Comparison of ENCODE assay signal across 8 mouse cellular contexts in genomic region chr8:46212194-46212593, GRCm38 (mm10). TPM values are rescaled to one million over a fixed set of nuclear protein-coding genes. Genes with fewer than 3 reads are reported as not detected.
DNase-seq lines count a peak whose midpoint lies in the region; ATAC-seq lines count a peak whose summit lies in the region.

No protein-coding gene starts in this region.

- H3K9ac ChIP-seq in embryonic facial prominence, embryonic 12.5 days: no peak overlapping the region

- WGBS in embryonic facial prominence, embryonic 12.5 days: 48% methylated on average over 7 of the region's 7 CpGs
- WGBS in embryonic facial prominence, embryonic 10.5 days: 48% methylated on average over 7 of the region's 7 CpGs

- H3K9me3 ChIP-seq in embryonic facial prominence, embryonic 12.5 days: no peaks in the 10 kb centered on the region
- H3K9me3 ChIP-seq in embryonic facial prominence, embryonic 10.5 days: no peaks in the 10 kb centered on the region

- H3K36me3 ChIP-seq in embryonic facial prominence, embryonic 12.5 days: peaks cover 21% of the 10 kb centered on the region
- H3K36me3 ChIP-seq in embryonic facial prominence, embryonic 10.5 days (replicated peaks): peaks cover 25% of the 10 kb centered on the region

- peaks cover 30% of the 10 kb centered on the region for H3K4me1 ChIP-seq in embryonic facial prominence, embryonic 12.5 days
- H3K4me1 ChIP-seq in embryonic facial prominence, embryonic 10.5 days: peaks cover 50% of the 10 kb centered on the region

- no peaks in the 10 kb centered on the region for H3K27me3 ChIP-seq in embryonic facial prominence, embryonic 12.5 days
- peaks cover 6% of the 10 kb centered on the region; the same call in 1 of the 2 replicates for H3K27me3 ChIP-seq in embryonic facial prominence, embryonic 10.5 days (replicated peaks; ENCODE audit: low read depth, poor library complexity, severe bottlenecking)

- H3K27ac ChIP-seq in embryonic facial prominence, embryonic 12.5 days: no peak overlapping the region
- no peak overlapping the region for H3K27ac ChIP-seq in embryonic facial prominence, embryonic 10.5 days (replicated peaks)

- ATAC-seq in embryonic facial prominence, embryonic 12.5 days (ENCODE audit: insufficient number of reproducible peaks, insufficient read depth, low FRiP score, low TSS enrichment): no peak

- no peak for DNase-seq in embryonic facial prominence, embryonic 10.5 days (ENCODE audit: low spot score)
- peak; percentile 38 for DNase-seq in right cerebral cortex, postnatal 4 days
- no peak for DNase-seq in right cerebral cortex, adult 18-20 months
- peak; percentile 83 for DNase-seq in kidney, postnatal 10 days
- peak; percentile 75 for DNase-seq in yolk sac, embryonic 10.5 days (ENCODE audit: low spot score)
- no peak for DNase-seq in thymus, postnatal 25 days
- no peak for DNase-seq in c-Kit-positive CD71-positive TER-119-positive erythroid progenitor cells, embryonic 14.5 days (ENCODE audit: low spot score)

- H3K4me2 ChIP-seq in embryonic facial prominence, embryonic 12.5 days (replicated peaks): peak overlapping the region; percentile 64; the same call in 1 of the 2 replicates

- H3K4me3 ChIP-seq in embryonic facial prominence, embryonic 12.5 days: no peak overlapping the region
- no peak overlapping the region for H3K4me3 ChIP-seq in embryonic facial prominence, embryonic 10.5 days

RNA-seq across cellular contexts. Expression of gene Slc25a4, which starts 1.1 kb away (rescaled TPM):
- polyA plus RNA-seq in embryonic facial prominence, embryonic 12.5 days (2016; fragmentation: Nextera tagmentation; extraction: Ambion mirVana): 525 and 530 TPM in 2 replicates
- polyA plus RNA-seq in embryonic facial prominence, embryonic 10.5 days (2016; fragmentation: Nextera tagmentation; extraction: Ambion mirVana): 543 and 574 TPM in 2 replicates

Comparison
In these comparisons a context has a peak if more than half of its experiments do, and no peak if none do; other contexts are left out.
1. DNase-seq: peak in right cerebral cortex, postnatal 4 days (single experiment), kidney, postnatal 10 days (single experiment) and yolk sac, embryonic 10.5 days (single experiment); none in embryonic facial prominence, embryonic 10.5 days (single experiment), right cerebral cortex, adult 18-20 months (single experiment), thymus, postnatal 25 days (single experiment) and c-Kit-positive CD71-positive TER-119-positive erythroid progenitor cells, embryonic 14.5 days (single experiment).